Mouse (Mus musculus) MEL (cell line): ENCODE measurements around the gene Slc25a22.

Experiments
- E2F4 ChIP-seq: IDR thresholded peaks from 2 replicates; pipeline ENCODE4 v1.6.1; 2011; ENCODE audit warnings: low read depth, low read length, improper control_type of control experiment, borderline replicate concordance
- GATA1 ChIP-seq: IDR thresholded peaks from 2 replicates; pipeline ENCODE4 v1.6.1; 2011; ENCODE audit warnings: low read depth, low read length, improper control_type of control experiment
- POLR2A ChIP-seq, 2 experiments: IDR thresholded peaks; 2 replicates each; pipeline ENCODE4 v1.6.1; 2011 to 2012; ENCODE audit warnings: low read length in 2 of 2, mild to moderate bottlenecking in 2 of 2, control low read depth in 1 of 2, improper control_type of control experiment in 1 of 2, low read depth in 1 of 2, moderate library complexity in 1 of 2; ENCODE audit not compliant: control insufficient read depth in 1 of 2, insufficient read depth in 1 of 2, poor library complexity in 1 of 2
- UBTF ChIP-seq: IDR thresholded peaks from 2 replicates; pipeline ENCODE4 v1.6.1; 2012; ENCODE audit warnings: low read depth, mild to moderate bottlenecking, inconsistent platforms, low read length, improper control_type of control experiment, moderate library complexity, borderline replicate concordance; ENCODE audit not compliant: insufficient read depth

DNA sequence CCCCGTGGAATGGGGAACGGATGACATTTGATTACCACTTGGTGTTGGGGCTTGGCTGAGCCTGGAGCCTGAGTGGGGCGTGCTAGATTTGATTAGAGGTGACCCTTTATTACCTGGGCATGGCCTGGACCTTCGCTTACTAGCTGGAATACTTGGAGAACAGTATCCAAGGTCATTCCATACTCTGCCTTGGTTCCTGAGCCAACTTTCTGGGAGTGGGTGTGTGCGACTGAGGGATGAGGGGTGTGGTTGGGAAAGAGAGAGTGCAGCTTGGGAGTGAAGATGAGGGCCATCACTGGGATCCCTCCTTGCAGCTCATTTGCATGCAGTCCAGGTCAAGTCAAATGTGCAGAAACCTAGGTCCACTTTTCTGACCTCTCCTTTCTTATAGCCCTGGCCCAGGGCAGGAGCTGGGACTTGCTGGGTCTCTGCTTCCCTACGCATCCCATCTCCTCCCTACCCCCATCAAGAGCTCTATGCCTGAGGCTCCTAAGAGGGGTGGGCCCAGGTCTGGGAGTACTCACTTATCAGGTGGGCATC lies 45.5 kb upstream of the Slc25a22 start:
- TF ChIP-seq UBTF (no peak), POLR2A (IDR thresholded peaks at IDR 0.05; ENCODE audit: control insufficient read depth in 1 of 2, insufficient read depth in 1 of 2, low read depth in 1 of 2, low read length in 2 of 2, poor library complexity in 1 of 2) (no peak), E2F4 (no peak), GATA1 (no peak)
